Mouse (Mus musculus): ENCODE measurements around the gene Tbk1. TPM values are rescaled to one million over a fixed set of nuclear protein-coding genes. Genes with fewer than 3 reads are reported as not detected.
A peak's percentile ranks its signal among the peaks of the same experiment; 100 is the strongest.

The Tbk1 gene
- polyA plus RNA-seq, 1 experiment from 2014 or later: 36.2 TPM

DNA sequence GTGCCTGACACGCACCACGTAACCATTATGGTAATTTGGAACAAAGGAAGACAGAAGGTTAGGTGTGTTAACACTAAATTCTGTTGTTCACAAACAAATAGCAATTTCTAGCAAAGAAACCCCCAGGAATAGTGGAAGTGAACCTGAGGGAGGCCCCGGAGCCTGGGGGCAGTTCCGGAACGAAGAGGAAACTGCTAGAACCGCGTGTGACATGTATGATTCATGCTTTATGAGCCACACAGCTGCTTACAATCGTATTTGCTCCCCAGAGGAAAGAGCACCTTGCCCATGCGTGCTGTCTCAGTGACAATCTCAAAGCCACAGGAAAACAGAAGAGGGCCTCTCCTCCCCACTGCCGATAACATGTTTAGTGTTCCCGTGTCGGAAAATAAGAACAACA, 3.6 kb downstream of the Tbk1 start:
- 93% methylated on average over 12 of the region's 12 CpGs for WGBS
- Histone ChIP-seq H3K4me3 (replicated peaks; ENCODE audit: low read depth, low read length) (no peak overlapping the region), H3K4me1 (ENCODE audit: control insufficient read depth, insufficient read depth, low read length) (peaks cover 6% of the 10 kb centered on the region), H3K9ac (replicated peaks; ENCODE audit: low read length) (no peak overlapping the region), H3K36me3 (ENCODE audit: control insufficient read depth, insufficient read depth, low read length) (peaks cover 40% of the 10 kb centered on the region), H3K27me3 (ENCODE audit: control insufficient read depth, insufficient read depth, low read length) (no peaks in the 10 kb centered on the region), H3K27ac (replicated peaks; ENCODE audit: low read depth, low read length) (no peak overlapping the region), H3K9me3 (ENCODE audit: control insufficient read depth, low read length) (no peaks in the 10 kb centered on the region), H3K4me2 (ENCODE audit: low read length) (no peak overlapping the region)
- no peak for DNase-seq
- ATAC-seq (ENCODE audit: low FRiP score, low TSS enrichment): no peak

DNA sequence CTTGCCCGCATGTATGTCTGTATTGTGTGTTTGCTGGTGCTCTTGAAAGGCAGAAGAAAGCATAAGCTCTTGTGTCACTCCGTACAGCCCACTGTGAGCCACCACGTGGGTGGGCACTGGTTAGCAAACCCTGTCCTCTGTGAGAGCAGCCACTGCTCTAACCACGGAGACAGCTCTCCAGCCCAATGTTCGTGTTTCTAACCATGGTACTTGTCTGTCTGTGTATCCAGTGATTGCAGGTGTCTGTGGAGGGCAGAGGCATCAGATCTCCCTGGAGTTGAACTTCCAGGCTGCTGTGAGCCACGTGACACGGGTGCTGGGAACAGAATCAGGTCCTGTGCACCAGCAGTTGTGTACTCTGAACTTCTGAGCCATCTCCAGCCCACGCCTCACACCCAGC, 4.3 kb downstream of the Tbk1 start:
- no peaks in the 10 kb centered on the region for H3K27me3 ChIP-seq (ENCODE audit: control insufficient read depth, insufficient read depth, low read length)
- no peaks in the 10 kb centered on the region for H3K9me3 ChIP-seq (ENCODE audit: control insufficient read depth, low read length)
- 95% methylated on average over 8 of the region's 8 CpGs for WGBS
- peaks cover 43% of the 10 kb centered on the region for H3K36me3 ChIP-seq (ENCODE audit: control insufficient read depth, insufficient read depth, low read length)
- peaks cover 6% of the 10 kb centered on the region for H3K4me1 ChIP-seq (ENCODE audit: control insufficient read depth, insufficient read depth, low read length)
- H3K27ac ChIP-seq (replicated peaks; ENCODE audit: low read depth, low read length): no peak overlapping the region
- ATAC-seq (ENCODE audit: low FRiP score, low TSS enrichment) (no peak), DNase-seq (no peak)
- no peak overlapping the region for H3K9ac ChIP-seq (replicated peaks; ENCODE audit: low read length)
- no peak overlapping the region for H3K4me3 ChIP-seq (replicated peaks; ENCODE audit: low read depth, low read length)
- H3K4me2 ChIP-seq (ENCODE audit: low read length): no peak overlapping the region

DNA sequence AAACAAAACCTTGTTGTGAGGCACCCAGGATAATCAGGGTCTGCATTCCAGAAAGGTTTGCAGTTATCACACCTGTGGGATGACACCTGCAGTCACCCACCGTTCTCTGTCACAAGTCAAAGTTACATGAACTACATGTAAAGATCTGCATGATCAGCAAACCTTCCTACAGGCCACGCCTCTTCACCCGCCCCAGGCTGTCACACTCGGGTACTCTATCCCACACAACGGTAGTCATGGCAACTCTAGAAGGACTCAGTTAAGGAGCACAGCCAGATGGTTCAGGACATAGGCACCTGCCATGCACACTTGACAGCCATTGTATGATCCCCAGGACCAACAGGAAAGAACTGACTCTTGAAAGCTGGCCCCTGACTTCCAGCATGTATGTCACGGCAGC, 5.2 kb downstream of the Tbk1 start:
- no peak for ATAC-seq (ENCODE audit: low FRiP score, low TSS enrichment)
- H3K36me3 ChIP-seq (ENCODE audit: control insufficient read depth, insufficient read depth, low read length): peaks cover 43% of the 10 kb centered on the region
- peak; percentile 13 for DNase-seq
- H3K27me3 ChIP-seq (ENCODE audit: control insufficient read depth, insufficient read depth, low read length): no peaks in the 10 kb centered on the region
- no peak overlapping the region for H3K4me2 ChIP-seq (ENCODE audit: low read length)
- H3K9ac ChIP-seq (replicated peaks; ENCODE audit: low read length): no peak overlapping the region
- 68% methylated on average over 6 of the region's 6 CpGs for WGBS
- no peaks in the 10 kb centered on the region for H3K9me3 ChIP-seq (ENCODE audit: control insufficient read depth, low read length)
- H3K4me1 ChIP-seq (ENCODE audit: control insufficient read depth, insufficient read depth, low read length): peaks cover 6% of the 10 kb centered on the region
- no peak overlapping the region for H3K27ac ChIP-seq (replicated peaks; ENCODE audit: low read depth, low read length)
- no peak overlapping the region for H3K4me3 ChIP-seq (replicated peaks; ENCODE audit: low read depth, low read length)

DNA sequence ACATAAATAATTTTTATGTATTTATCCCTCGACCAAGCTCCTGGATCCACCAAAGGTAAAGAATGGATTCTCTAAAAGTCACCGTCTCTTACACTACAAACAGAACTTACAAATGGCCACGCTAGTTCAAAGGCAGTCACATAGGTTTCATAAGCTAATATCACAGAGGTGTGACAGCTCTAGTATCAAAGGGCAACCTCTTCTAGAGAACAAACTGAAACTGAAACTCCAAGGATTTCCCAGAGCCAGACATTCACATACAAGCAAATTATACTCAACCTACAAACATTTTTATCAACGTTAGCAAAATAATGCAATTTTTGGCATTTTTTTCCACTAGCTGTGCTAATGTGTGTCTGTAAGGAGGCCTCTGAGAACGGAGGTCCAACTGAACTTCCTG, 6.2 kb downstream of the Tbk1 start:
- Histone ChIP-seq H3K9me3 (ENCODE audit: control insufficient read depth, low read length) (no peaks in the 10 kb centered on the region), H3K4me1 (ENCODE audit: control insufficient read depth, insufficient read depth, low read length) (no peaks in the 10 kb centered on the region; the same call in 1 of the 2 replicates), H3K27ac (replicated peaks; ENCODE audit: low read depth, low read length) (no peak overlapping the region), H3K4me2 (ENCODE audit: low read length) (no peak overlapping the region), H3K27me3 (ENCODE audit: control insufficient read depth, insufficient read depth, low read length) (no peaks in the 10 kb centered on the region), H3K36me3 (ENCODE audit: control insufficient read depth, insufficient read depth, low read length) (peaks cover 53% of the 10 kb centered on the region), H3K4me3 (replicated peaks; ENCODE audit: low read depth, low read length) (no peak overlapping the region), H3K9ac (replicated peaks; ENCODE audit: low read length) (no peak overlapping the region)
- DNase-seq (no peak), ATAC-seq (ENCODE audit: low FRiP score, low TSS enrichment) (no peak)
- WGBS: 98% methylated on average over 5 of the region's 5 CpGs

- ATAC-seq (ENCODE audit: low FRiP score, low TSS enrichment): no peak
- WGBS: 93% methylated on average over 9 of the region's 9 CpGs
- no peak overlapping the region for H3K27ac ChIP-seq (replicated peaks; ENCODE audit: low read depth, low read length)
- no peaks in the 10 kb centered on the region for H3K9me3 ChIP-seq (ENCODE audit: control insufficient read depth, low read length)
- H3K4me2 ChIP-seq (ENCODE audit: low read length): no peak overlapping the region
- H3K36me3 ChIP-seq (ENCODE audit: control insufficient read depth, insufficient read depth, low read length): peaks cover 52% of the 10 kb centered on the region
- H3K27me3 ChIP-seq (ENCODE audit: control insufficient read depth, insufficient read depth, low read length): no peaks in the 10 kb centered on the region
- no peak for DNase-seq
- no peak overlapping the region for H3K4me3 ChIP-seq (replicated peaks; ENCODE audit: low read depth, low read length)
- H3K4me1 ChIP-seq (ENCODE audit: control insufficient read depth, insufficient read depth, low read length): no peaks in the 10 kb centered on the region
- no peak overlapping the region for H3K9ac ChIP-seq (replicated peaks; ENCODE audit: low read length)
Measured at GRCm38 (mm10) chr10:121576372-121576771, 10.2 kb downstream of the Tbk1 start.

DNA sequence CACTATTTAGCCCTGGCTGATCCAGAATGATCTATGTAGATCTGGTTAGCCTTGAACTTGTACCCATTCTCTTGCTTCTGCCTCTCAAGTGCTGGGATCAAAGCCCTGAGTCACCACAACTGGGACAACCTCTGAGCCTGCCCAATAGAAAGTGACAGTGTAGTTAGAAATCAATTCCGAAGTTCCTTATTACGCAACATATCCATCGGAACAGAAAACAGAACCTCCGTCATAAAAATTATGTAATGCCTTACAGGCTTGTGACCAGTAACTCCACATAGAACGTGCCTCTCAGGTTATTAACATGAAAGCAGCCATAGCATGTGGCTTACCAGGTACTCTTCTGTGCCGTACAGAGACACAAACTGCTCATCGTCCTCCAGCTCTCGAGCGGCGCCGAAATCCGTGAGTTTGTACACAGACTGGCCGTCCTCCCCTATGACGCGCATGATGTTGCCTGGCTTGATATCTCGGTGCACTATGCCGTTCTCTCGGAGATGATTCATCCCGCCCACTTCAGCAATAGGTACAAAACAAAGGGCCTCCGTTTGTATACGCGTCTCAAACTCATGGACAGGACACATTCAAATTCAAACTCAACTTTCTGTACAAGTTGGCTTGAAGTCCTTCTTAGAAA, 15.0 kb downstream of the Tbk1 start:
- no peaks in the 10 kb centered on the region for H3K9me3 ChIP-seq (ENCODE audit: control insufficient read depth, low read length)
- ATAC-seq (ENCODE audit: low FRiP score, low TSS enrichment) (no peak), DNase-seq (no peak)
- peaks cover 17% of the 10 kb centered on the region for H3K4me1 ChIP-seq (ENCODE audit: control insufficient read depth, insufficient read depth, low read length)
- no peak overlapping the region for H3K9ac ChIP-seq (replicated peaks; ENCODE audit: low read length)
- H3K27ac ChIP-seq (replicated peaks; ENCODE audit: low read depth, low read length): no peak overlapping the region
- WGBS: 98% methylated on average over 22 of the region's 22 CpGs
- no peak overlapping the region for H3K4me3 ChIP-seq (replicated peaks; ENCODE audit: low read depth, low read length)
- no peak overlapping the region for H3K4me2 ChIP-seq (ENCODE audit: low read length)
- H3K27me3 ChIP-seq (ENCODE audit: control insufficient read depth, insufficient read depth, low read length): no peaks in the 10 kb centered on the region
- peaks cover 43% of the 10 kb centered on the region for H3K36me3 ChIP-seq (ENCODE audit: control insufficient read depth, insufficient read depth, low read length)

DNA sequence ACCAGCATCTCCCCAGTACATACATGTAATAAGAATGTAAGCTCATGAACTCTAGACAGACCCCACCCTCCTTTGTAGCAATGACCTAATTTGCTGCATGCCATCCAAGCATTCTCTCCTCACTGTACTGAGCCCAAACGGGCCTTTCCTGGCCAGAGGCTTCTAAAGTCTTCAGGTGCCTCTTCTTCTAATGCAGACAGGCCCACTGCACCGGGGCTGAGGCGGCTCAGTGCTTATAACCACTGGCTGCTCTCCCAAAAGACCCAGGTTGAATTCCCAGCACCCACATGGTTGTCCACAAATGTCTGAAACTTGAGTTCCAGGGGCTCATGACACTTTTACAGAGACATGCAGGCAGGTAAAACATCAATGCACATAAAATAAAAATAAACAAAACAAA, 15.6 kb downstream of the Tbk1 start:
- H3K4me3 ChIP-seq (replicated peaks; ENCODE audit: low read depth, low read length): no peak overlapping the region
- 98% methylated on average over 3 of the region's 3 CpGs for WGBS
- no peak overlapping the region for H3K4me2 ChIP-seq (ENCODE audit: low read length)
- no peak overlapping the region for H3K9ac ChIP-seq (replicated peaks; ENCODE audit: low read length)
- no peak for ATAC-seq (ENCODE audit: low FRiP score, low TSS enrichment)
- peaks cover 39% of the 10 kb centered on the region for H3K36me3 ChIP-seq (ENCODE audit: control insufficient read depth, insufficient read depth, low read length)
- H3K27ac ChIP-seq (replicated peaks; ENCODE audit: low read depth, low read length): no peak overlapping the region
- no peak for DNase-seq
- peaks cover 17% of the 10 kb centered on the region for H3K4me1 ChIP-seq (ENCODE audit: control insufficient read depth, insufficient read depth, low read length)
- H3K9me3 ChIP-seq (ENCODE audit: control insufficient read depth, low read length): no peaks in the 10 kb centered on the region
- H3K27me3 ChIP-seq (ENCODE audit: control insufficient read depth, insufficient read depth, low read length): no peaks in the 10 kb centered on the region

DNA sequence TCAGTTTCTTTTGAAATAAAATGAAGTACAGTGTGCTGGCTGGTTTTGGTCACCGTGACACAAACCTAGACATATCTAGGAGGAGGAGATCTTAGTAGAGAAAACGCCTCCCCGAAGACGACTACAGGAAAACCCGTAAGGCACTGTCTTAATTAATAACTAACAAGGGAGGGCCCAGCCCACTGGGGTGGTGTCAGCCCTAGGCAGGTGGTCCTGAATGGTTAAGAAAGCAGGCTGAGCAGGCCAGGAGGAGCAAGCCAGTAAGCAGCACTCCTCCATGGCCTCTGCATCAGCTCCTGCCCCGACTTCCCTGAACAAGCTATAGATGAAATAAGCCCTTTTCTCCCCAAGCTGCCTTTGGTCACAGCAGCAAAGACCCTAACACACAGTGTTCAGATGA, 16.8 kb downstream of the Tbk1 start:
- 51% methylated on average over 6 of the region's 6 CpGs for WGBS
- peak; percentile 25 for DNase-seq
- Histone ChIP-seq H3K27ac (replicated peaks; ENCODE audit: low read depth, low read length) (peak overlapping the region; percentile 84), H3K4me3 (replicated peaks; ENCODE audit: low read depth, low read length) (0 out of 2 replicates have a peak overlapping the region, but pooled peaks have one; percentile 20), H3K27me3 (ENCODE audit: control insufficient read depth, insufficient read depth, low read length) (no peaks in the 10 kb centered on the region), H3K9ac (replicated peaks; ENCODE audit: low read length) (no peak overlapping the region; the same call in 1 of the 2 replicates), H3K4me1 (ENCODE audit: control insufficient read depth, insufficient read depth, low read length) (peaks cover 17% of the 10 kb centered on the region), H3K4me2 (ENCODE audit: low read length) (peak overlapping the region; percentile 52), H3K36me3 (ENCODE audit: control insufficient read depth, insufficient read depth, low read length) (peaks cover 34% of the 10 kb centered on the region), H3K9me3 (ENCODE audit: control insufficient read depth, low read length) (no peaks in the 10 kb centered on the region)
- ATAC-seq (ENCODE audit: low FRiP score, low TSS enrichment): no peak

DNA sequence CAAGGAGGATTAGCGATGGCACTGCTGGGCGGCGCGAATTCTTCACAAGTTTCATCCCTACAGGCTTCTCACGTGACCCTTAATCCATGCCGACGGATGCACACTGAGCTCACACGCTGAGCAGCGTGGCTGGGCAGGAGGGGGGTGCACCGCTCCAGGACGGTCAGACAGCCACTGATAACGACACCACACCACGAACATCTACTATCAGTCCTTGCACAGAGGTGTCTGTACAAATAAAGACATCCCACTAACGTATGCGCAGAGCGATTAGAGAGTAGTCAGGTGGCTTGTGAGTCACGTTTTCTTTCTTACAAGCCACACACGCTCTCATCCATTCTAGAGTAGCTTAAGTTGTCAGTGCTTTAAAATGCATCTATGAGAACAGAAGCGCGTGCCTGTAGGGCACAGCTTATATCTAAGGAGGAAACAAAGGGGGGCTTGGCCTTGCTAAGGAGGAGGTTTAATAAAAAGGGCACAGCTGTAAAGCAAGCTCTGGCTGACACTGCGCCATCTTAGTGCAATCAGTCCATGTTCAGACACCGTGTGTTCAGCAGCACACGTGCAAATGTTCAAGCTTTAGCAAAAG, 17.5 kb downstream of the Tbk1 start:
- 2% methylated on average over 23 of the region's 23 CpGs for WGBS
- peaks cover 17% of the 10 kb centered on the region for H3K4me1 ChIP-seq (ENCODE audit: control insufficient read depth, insufficient read depth, low read length)
- peak overlapping the region; percentile 84 for H3K27ac ChIP-seq (replicated peaks; ENCODE audit: low read depth, low read length)
- peaks cover 34% of the 10 kb centered on the region for H3K36me3 ChIP-seq (ENCODE audit: control insufficient read depth, insufficient read depth, low read length)
- H3K9ac ChIP-seq (replicated peaks; ENCODE audit: low read length): peak overlapping the region; percentile 27; the same call in 1 of the 2 replicates
- H3K27me3 ChIP-seq (ENCODE audit: control insufficient read depth, insufficient read depth, low read length): no peaks in the 10 kb centered on the region
- ATAC-seq (ENCODE audit: low FRiP score, low TSS enrichment) (peak; percentile 94), DNase-seq (peak; percentile 87)
- H3K4me3 ChIP-seq (replicated peaks; ENCODE audit: low read depth, low read length): peak overlapping the region; percentile 20
- H3K9me3 ChIP-seq (ENCODE audit: control insufficient read depth, low read length): no peaks in the 10 kb centered on the region
- peak overlapping the region; percentile 52 for H3K4me2 ChIP-seq (ENCODE audit: low read length)

Data from midbrain, embryonic 14.5 days (tissue).